Mouse (Mus musculus) G1E (cell line): ENCODE results near the gene Mllt3.

ENCODE experiments used
- CTCF ChIP-seq: IDR thresholded peaks from 2 replicates; pipeline ENCODE4 v1.5.1; 2012; ENCODE audit warnings: low read depth, low read length, inconsistent platforms, mixed read lengths
- GATA1 ChIP-seq: IDR thresholded peaks from 2 replicates; pipeline ENCODE4 v1.6.1; 2012; ENCODE audit warnings: borderline replicate concordance, low read length, inconsistent platforms, mixed read lengths
- GATA2 ChIP-seq: IDR thresholded peaks from 2 replicates; pipeline ENCODE4 v1.6.1; 2012; ENCODE audit warnings: low read depth, low read length, inconsistent platforms, borderline replicate concordance
- POLR2AphosphoS5 ChIP-seq: IDR thresholded peaks from 2 replicates; pipeline ENCODE4 v1.6.1; 2012; ENCODE audit warnings: low read depth, low read length, inconsistent platforms; ENCODE audit not compliant: insufficient replicate concordance

DNA sequence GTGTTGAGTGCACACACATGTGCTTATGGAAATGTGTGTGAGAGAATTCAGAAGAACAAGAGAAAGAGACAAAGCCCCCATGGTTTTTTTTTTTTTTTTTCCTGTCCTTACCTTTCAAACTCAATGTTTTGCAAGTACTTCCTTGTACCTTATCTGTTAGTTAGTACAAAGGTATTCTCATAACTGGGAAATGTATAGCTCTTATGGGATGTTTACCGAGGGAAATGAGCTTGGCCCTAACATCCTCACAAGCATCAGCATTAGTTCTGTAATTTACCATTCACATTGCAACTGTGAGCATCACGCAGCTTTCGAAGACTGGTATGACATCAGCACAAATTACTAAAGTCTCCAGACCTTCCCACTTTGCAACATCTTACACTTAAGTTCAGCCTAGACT is 231.8 kb downstream of the Mllt3 start:
- TF ChIP-seq CTCF (no peak), GATA1 (no peak), POLR2AphosphoS5 (no peak), GATA2 (no peak)
